Mouse (Mus musculus) kidney, adult 11 months (tissue): ENCODE results near the gene Tsc2.
"Not testable (repeated sequence)": the region's sequence is repeated elsewhere in the genome, so short reads cannot be mapped to it uniquely, and the experiment has no call there.

Source experiments
- DNase-seq: peaks from one replicate; pipeline ENCODE4 v3.0.0; 2022

Tsc2 gene

GRCm38 (mm10) chr17:24632167-24632812 is at the start of gene Tsc2, which contains the start of gene Nthl1:
Tsc2 (minus strand) TSS chr17:24632630.
Nthl1 (plus strand) TSS chr17:24632680.
- peak; percentile 80 for DNase-seq

GRCm38 (mm10) chr17:24677500-24678080 is 45.2 kb upstream of the Tsc2 start:
- DNase-seq = no peak

- no peak for DNase-seq
Observed at GRCm38 (mm10) chr17:24676877-24677276, 44.4 kb upstream of the Tsc2 start.

GRCm38 (mm10) chr17:24676187-24676586 is 43.8 kb upstream of the Tsc2 start:
- no peak for DNase-seq

DNA sequence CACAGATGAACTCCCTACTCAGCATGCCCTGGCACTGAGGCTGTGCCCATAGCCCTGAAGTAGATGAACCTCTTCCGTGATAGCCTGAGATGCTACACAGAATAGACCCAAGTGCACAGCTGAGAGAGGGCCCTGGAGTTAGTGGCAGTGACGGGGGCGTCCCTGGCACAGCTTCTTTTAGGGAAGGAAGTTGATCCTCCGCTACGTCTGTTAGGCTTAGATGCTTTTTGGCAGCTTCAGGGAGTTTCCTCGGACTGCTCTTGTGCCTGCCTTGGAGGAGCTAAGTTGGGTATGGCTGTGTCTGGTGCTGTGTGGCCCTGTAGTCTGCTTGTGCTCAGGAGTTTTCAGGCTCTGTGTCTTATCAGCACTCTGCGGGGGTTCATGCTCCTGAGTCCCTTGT is 41.8 kb upstream of the Tsc2 start:
- DNase-seq = no peak

GRCm38 (mm10) chr17:24672141-24672540 is 39.7 kb upstream of the Tsc2 start:
- DNase-seq = peak; percentile 68

DNA sequence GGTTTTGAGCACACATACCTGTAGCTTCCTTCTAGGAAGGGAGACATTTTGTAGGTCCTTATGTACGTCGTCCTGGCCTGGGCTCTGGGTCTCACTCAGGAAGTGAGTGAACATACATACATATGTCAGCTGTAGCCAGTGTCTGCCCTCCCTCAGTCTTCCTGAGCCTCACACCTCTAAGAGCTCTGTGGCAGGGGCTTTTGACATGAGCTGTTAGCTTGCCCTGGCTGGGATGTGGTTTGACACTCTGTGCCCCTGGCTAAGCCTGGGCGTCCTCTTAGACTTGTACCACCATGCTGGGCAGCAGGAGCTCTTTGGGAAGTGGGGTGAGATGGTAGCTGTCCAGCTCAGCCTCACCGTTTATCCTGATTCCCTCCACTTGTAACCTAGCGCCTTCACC is 38.9 kb upstream of the Tsc2 start:
- DNase-seq = no peak

GRCm38 (mm10) chr17:24670246-24670844 is 37.9 kb upstream of the Tsc2 start:
- DNase-seq = no peak

GRCm38 (mm10) chr17:24669545-24670245 is 37.3 kb upstream of the Tsc2 start, which contains the start of gene Zfp598:
Zfp598 (plus strand) TSS chr17:24669687.
- DNase-seq = peak; percentile 92

DNA sequence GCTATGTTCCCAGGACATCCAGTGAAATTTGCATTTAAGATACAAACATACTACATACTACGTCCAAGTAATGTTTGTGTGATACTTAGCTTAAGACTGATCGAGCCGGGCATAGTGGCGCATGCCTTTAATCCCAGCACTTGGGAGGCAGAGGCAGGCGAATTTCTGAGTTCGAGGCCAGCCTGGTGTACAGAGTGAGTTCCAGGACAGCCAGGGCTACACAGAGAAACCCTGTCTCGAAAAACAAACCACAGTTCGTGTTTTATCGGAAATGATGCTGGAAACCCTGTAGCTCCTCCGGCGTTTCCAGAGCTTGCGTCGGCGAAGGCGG is 36.7 kb upstream of the Tsc2 start:
- DNase-seq = not testable (repeated sequence)

DNA sequence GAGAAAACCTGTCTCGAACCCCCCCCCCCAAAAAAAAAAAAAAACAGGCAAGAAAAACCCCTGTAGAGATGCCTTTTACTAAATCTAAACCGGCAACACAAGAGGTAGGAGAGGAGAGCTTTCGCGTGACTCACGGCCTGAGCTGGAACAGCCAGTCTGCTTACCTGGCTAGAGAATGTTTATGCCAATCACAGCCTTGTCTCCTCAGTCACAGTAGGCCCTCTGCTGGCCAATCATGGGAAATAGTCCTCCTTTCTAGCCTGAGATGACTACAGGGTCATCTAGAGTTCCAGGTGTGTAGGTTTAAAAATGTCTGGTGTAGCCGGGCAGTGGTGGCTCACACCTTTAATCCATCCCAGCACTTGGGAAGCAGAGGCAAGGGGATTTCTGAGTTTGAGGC is 35.0 kb upstream of the Tsc2 start:
- DNase-seq = peak; percentile 77

GRCm38 (mm10) chr17:24667011-24667410 is 34.6 kb upstream of the Tsc2 start:
- not testable (repeated sequence) for DNase-seq

DNA sequence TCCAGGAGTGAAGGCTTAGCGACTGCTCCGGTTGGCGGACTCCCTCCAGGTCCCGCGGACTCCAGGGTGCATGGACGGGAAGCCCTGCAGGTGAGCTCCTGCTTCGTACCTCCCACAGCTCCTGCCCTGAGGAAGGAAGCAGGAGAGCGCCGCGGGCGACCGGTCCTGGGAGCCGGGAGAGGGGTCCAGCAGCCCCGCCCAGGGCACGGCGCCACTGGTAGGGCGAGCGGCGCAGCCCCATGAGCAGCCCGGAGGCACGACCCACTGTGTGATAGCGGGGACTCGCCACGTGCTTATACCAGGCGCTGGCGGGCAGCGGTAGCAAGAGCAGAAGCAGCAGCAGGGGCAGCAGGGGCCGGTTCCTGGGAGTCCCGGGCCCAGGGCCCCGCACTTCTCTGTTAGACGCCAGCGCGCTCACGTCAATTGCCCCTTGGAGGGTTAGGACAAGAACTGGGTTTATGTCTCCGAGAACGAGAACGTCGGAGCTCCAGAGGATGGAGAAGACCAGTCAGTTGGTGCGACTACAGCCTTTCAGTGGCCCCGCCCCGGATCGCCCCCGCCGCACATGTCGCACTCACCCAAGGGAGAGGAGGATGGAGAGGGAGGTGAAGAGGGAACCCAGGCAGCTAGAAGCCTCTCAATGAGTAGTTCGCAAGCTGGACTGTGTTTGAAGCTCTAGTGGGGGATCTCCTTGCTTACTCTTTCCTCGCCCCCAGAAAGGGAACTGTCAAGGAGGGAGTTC is 25.8 kb upstream of the Tsc2 start, which contains the start of gene Npw:
TSS of gene Npw (minus strand) at position 441 of the 742 bp plus-strand sequence.
- DNase-seq = no peak

GRCm38 (mm10) chr17:24654969-24655368 is 22.5 kb upstream of the Tsc2 start:
- no peak for DNase-seq

DNA sequence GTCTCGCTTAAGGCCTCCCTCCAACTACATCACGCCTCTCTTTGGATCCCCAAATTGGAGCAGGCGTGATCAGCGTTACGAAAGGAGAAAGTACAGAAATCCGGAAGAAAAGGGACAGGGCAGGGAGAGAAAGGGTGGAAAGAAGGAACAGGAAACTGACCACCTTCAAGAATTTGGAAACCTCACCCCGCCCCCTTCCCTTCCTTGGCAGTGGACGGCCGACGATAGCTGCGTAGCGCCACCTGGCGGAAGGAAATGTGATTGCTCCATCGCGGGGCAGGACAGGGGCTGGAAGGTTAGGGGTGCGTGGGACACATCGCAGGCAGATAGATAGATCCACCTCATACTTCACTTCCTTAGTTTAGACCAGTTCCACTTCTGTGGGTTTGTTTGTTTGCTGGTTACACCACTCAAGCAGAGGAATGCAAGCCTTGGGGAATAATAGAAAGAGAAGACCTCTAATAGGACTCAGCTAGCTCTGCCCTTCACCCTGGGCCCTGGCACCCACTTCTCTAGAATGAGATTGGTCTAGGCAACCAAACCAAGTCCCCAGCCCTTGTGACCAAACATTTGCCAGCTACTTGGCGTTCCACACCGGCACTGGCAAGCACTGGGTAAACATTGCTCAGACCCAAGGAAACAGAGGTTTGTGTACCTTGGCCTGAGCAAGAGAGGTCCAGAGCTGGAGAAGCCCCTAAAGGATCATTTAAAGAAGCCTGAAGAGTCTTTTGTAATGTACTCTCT is 21.7 kb upstream of the Tsc2 start:
- peak; percentile 57 for DNase-seq

GRCm38 (mm10) chr17:24651835-24652234 is 19.4 kb upstream of the Tsc2 start:
- no peak for DNase-seq

GRCm38 (mm10) chr17:24650766-24651165 is 18.3 kb upstream of the Tsc2 start:
- DNase-seq = no peak

- DNase-seq = no peak
Observed at GRCm38 (mm10) chr17:24650070-24650616, 17.7 kb upstream of the Tsc2 start, which contains the start of gene Slc9a3r2. Slc9a3r2 (minus strand) TSS chr17:24650327.

- DNase-seq = no peak
Observed at GRCm38 (mm10) chr17:24649581-24650069, 17.2 kb upstream of the Tsc2 start.

GRCm38 (mm10) chr17:24648731-24649377 is 16.4 kb upstream of the Tsc2 start:
- DNase-seq = no peak

GRCm38 (mm10) chr17:24647493-24647892 is 15.1 kb upstream of the Tsc2 start:
- no peak for DNase-seq
